Mouse (Mus musculus): ENCODE results near the gene Zdhhc18.

DNA sequence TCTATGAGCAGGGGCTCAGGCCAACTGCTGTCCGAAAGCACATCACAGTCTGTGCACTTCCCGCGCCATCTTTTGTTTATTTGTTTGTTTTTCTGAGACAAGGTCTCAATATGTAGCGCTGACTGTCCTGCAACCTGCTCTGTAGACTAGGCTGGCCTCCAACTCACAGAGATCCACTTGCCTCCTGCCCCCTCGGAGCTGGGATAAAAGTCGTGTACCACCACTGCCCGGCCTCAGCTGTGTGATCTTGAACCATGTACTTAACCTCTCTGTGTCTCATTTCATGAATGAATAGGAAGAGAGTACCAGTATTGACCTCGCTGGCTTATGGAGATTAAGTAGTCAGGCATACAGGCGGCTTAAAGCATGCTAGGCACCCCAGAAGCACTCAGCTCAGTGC is 23.3 kb downstream of the Zdhhc18 start:
- TF ChIP-seq CTCF (conservative IDR thresholded peaks at IDR 0.05; ENCODE audit: insufficient read depth, insufficient read length, low read depth, low read length) = no peak
- no peak for TF ChIP-seq POLR2A (IDR thresholded peaks at IDR 0.05; ENCODE audit: low read depth, low read length)

Measured in kidney, adult 2 months (tissue).